Mouse (Mus musculus): ENCODE measurements around the gene Ift88.

- TF ChIP-seq ZC3H11A (IDR thresholded peaks at IDR 0.05; ENCODE audit: low read depth, low read length), result no peak
- TF ChIP-seq POLR2A (IDR thresholded peaks at IDR 0.05; ENCODE audit: low read depth, low read length), result no peak
- no peak for TF ChIP-seq HCFC1 (IDR thresholded peaks at IDR 0.05; ENCODE audit: low read depth, low read length)
- TF ChIP-seq CHD1 (IDR thresholded peaks at IDR 0.05; ENCODE audit: low read depth, low read length), result no peak
Measured at GRCm38 (mm10) chr14:57377531-57377930, 46.3 kb upstream of the Ift88 start.
